Mouse (Mus musculus) layer of hippocampus, adult 9-11 months (tissue): ENCODE results near the gene Sult2b1.
A peak's percentile ranks its signal among the peaks of the same experiment; 100 is the strongest.

Experiments used
- DNase-seq: peaks from one replicate; pipeline ENCODE4 v3.0.0; 2022

The Sult2b1 gene

DNA sequence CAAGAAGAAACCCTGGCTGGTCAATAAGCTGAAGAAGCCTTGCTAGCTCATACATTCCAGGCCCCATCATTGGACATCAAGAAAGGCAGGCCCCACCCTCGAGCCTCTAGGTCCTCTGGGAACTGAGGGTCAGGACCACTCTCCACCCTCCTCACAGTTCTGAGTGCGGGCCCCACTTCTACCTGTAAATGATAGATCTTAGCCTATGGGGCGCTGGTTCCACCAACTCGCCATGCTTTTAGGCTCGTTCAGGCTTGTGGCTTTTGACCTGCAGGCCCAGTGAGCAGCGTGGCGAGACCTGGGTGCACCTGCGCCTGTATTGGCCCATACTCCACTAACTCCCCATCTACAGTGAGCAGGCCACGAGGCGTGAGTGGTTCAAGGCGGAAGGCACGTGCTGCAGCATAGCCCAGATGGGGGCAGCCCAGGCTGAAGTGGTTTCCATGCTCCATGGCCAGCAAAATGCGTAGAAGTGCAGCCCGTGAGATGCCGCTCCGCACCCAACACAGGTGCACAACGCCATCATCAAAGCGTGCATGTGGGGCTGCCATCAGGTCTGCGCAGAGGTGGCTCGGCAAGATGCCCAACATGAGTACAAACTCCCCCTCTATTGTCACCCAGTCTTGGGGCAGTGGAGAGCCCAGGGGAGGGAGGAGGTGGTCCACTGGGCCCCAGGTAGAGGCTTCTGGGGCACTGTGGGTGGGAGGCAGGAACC is 73.8 kb downstream of the Sult2b1 start:
- DNase-seq: no peak

DNA sequence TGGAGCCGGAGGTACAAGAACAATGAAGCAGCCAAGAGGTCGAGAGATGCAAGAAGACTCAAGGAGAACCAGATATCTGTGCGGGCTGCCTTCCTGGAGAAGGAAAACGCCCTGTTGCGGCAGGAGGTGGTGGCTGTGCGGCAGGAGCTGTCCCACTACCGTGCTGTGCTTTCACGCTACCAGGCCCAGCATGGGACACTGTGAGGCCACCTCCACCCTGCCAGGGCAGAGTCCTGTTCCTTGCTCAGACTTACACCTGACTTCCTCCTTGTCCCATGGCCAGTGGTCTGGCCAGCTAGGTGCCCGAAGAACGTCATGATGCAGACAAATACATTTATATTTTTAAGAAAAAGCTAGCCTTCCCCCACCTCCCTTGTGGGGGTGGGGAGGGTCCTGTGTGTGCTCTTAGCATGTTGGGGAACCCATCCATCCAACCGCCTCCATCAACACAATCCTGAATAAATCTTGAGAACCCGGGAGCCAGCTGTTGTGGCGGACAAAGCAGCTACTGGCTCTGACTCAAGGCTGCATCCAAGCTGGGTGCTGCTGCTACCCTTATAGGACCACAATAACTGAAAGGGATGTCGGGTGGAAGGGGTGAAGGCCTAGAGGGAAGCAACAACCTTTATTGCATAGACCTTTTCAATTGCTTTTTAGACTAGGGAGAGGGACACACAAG is 74.7 kb downstream of the Sult2b1 start:
- no peak for DNase-seq

DNA sequence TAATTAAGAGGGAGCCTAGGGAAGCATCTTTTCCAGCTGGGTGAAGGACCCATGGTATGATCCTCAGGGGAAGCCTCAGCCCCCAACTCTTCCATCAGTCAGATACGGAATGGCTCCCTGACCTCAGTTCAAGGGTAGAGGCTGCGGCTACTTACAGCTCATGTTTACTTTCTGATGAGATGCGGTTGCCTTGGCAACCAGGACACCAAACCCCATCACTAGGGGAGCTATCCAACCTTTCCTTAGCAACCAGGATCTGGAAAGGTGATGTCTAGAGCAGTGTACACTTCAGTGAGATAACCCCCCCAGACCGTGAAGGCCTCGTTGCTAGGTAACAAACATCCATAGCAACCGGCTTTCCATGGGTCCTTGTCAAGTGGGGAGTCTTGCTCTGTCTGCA is 75.4 kb downstream of the Sult2b1 start:
- peak; percentile 54 for DNase-seq

DNA sequence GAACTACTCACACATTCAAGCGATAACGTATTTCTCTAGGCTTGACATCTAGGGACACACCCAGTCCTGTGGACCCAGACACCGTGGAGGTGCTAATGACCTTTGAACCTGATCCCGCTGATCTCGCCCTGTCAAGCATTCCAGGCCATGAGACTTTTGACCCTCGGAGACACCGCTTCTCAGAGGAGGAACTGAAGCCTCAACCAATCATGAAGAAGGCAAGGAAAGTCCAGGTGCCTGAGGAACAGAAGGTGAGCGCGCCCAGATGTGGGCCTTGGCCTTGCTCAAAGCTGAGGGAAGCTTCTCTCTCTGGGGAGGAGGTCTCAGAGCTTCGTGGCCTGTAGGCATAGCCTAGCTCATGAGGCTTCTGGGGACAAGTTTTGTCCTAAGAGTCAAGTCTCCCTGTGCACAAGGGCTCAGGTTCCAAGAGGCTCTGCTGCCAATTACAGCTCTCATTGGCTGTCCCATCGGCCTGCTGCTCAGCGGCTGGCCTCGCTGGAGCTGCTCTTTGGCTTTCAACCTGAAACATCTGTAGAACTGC is 76.2 kb downstream of the Sult2b1 start:
- no peak for DNase-seq

DNA sequence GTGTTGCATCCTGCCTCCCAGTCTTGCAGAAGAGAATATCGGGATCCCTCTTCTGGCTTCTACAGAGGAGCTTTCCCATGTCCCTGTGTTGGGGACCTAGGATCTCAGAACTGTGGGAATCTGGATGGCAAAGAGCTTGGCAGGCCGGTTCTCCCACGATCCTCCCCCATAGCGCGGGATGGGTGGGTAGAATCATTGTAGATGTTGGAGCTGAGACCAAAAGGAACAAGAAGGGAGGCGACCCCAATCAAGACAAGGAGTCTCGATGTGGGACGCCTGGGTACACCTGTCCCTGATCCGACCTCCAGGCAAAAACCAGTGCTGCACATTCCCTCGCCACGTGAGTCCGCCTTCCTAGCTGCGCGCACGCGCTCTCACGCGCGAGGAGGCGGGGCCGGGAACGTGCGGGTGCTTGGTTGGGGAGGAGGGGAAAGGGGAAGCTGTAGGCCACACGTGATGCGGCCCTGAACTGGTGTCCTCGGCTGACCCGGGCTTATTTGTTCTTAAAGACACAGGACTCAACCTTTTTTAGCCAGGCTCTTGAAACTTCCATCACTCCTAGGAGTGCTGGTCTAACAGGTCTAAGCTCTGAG is 77.0 kb downstream of the Sult2b1 start:
- peak; percentile 96 for DNase-seq

DNA sequence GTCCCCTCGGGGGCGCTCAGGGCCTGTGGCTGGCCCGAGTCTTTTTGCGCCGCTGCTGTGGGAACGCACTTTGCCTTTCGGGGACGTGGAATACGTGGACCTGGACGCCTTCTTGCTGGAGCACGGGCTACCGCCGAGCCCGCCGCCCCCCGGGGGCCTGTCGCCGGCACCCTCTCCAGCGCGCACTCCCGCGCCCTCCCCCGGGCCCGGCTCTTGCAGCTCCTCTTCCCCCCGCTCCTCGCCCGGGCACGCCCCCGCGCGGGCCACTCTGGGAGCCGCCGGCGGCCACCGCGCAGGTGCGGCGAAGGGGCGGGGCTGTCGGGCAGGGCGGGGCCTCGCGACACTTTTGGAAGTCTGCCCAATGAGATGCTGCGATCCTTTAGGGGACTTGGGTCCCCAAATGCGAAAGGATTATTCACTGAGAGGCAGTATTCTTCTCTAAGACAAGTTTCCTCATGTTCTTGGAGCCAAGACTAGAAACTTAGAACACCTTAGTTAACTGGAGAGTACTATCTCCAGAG is 77.7 kb downstream of the Sult2b1 start:
- peak; percentile 89 for DNase-seq

DNA sequence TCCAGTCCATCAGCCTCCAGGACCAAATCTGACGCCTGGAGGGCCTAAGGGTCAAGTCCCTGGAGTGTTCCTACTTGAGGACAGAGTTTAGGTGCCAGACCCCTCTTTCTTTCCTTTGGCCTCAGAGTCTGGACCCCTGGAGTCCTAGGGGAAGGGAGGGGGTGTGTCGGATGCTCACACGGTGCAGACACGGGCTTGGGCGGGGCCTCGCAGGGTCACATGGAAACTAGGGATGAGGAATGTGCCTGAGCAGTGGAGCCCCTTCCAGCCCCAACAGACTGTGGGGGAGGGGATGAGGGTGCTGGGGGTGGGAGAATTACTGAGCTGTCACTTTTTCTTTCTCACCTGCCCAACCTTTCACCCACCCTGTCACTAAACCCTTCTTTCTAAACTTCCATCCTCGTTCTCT is 78.6 kb downstream of the Sult2b1 start:
- DNase-seq: peak; percentile 92

DNA sequence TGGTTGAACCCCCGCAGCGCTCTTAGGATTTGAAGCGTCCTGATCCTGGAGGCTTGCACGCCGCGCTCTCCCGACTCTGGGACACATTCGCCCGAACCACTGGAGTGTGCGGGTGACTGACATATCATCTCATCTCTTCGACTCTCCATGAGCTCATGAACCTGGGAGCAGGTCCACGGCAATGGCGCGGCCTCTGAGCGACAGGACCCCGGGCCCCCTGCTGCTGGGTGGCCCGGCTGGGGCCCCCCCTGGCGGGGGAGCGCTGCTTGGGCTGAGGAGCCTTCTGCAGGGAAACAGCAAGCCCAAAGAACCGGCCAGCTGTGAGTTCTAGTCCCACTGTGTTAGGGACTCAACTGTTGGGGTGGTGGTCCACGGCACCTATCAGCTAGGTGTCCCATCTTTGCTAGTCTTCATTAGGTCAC is 79.0 kb downstream of the Sult2b1 start:
- peak; percentile 55 for DNase-seq

DNA sequence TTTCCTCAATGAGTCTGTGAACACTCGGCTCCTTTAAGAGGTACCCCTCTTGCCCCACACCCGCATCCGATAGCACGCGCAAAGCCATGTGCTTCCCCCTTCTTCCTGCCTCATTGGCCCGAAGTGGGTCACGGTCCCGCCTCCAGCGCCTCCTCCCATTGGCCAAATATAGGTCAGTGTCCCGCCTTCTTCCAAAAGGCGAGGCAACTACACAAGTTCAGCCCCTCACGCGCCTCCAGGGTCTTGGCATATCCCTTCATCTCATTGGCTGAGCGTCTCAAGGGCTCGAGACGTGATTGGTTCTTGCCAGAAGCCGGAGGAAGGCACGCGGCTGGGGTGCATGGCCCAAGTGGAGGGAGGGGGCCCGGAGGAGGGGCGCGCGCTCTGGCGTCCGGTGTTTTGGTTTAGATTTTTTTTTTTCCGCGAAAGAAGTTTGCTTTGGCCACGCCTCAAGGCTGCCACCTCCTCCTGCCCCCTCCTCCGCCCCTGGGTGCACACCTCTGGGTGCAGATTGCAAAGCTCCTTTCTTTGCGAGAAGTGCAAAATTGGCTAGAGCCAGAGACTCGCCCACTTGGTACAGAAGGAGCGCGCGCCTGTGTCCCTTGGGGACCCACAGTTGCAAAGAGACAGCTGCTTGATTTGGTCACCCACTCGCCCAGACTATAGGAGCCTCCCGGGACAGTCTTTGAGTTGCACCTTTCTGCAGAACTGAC is 79.6 kb downstream of the Sult2b1 start, which contains the start of gene Dbp:
TSS of gene Dbp (plus strand) at position 359 of the 713 bp plus-strand sequence.
- DNase-seq: peak; percentile 100

DNA sequence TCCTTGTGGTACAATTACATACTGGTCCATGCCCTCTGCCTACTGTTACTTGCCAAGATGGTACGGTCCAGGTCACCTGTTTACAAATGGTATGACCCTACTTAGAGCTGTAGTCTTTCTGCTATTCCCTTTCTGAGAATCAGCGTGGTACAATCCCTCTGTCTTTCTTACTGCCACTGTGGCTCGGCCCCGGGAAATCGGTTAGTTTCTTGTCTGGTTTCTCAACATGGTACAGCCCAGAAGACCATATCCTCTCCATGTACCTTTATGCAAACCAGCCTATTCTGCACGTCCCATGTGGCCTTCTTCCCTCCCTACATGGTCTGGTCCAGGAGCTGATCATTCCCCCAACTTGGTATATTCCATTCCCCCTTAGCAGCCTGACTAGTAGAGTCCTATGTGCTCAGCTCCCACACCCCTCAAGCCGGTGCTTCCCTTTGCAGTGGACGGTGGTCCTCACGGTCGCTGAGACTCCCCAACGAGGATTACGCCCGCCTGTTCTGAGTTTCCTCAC is 80.4 kb downstream of the Sult2b1 start:
- DNase-seq: peak; percentile 91

DNA sequence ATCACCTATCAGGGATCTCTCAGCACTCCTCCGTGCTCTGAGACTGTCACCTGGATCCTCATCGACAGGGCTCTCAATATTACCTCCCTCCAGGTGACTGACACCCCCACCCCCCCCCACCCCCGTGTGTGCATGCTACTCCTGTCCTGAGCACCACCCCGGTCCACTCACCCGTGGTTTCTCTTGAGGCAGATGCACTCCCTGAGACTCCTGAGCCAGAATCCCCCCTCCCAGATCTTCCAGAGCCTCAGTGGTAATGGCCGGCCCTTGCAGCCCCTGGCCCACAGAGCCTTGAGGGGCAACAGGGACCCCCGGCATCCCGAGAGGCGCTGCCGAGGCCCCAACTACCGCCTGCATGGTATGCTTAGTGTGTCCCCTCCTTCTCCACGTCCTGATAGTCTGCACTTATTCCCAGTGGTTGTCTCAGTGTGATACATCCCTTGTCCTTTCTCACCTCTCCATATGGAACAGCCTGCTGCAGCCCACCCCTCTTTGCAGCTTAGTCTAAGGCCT is 80.9 kb downstream of the Sult2b1 start:
- peak; percentile 63 for DNase-seq

DNA sequence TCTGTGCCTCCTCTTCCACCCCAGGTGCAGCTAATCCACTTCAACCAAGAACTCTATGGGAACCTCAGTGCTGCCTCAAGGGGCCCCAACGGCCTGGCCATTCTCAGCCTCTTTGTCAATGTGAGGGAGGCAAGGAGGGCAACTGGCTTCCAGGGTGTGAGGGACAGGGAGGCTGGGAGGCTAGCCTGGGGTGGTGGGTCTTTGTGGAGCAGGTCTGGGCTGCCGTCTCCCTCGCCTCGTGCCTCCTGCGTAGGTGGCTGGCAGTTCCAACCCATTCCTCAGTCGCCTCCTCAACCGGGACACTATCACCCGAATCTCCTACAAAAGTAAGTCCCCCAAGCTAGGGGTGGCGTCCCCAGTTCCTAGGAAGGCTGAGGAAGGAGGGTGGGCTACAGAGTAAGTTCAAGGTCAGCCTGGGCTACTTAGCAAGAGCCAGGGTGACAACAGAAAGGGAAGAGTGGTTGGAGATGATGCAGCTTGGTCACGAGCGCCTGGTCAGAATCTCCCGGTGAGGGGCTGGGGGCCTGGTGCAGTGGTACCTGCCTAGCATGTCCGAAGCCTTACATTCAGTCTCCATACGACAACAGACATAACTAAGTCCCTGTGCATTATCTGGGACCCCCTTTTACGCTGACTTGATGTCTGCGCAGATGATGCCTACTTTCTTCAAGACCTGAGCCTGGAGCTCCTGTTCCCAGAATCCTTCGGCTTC is 81.5 kb downstream of the Sult2b1 start:
- no peak for DNase-seq

DNA sequence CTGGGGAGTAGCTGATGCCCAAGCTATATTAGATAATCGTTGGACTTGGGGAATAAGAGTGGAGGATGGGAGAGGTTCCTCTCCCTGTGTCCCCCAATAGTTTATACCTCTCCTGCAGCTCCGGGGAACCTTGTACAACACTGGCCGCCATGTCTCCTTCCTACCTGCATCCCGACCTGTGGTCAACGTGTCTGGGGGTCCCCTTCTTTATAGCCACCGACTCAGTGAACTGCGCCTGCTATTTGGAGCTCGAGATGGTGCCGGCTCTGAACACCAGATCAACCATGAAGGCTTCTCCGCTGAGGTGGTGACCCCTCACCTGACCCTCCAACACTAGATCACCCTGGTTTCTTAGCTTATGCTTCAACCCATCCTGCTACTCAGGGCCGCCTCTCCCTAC is 82.2 kb downstream of the Sult2b1 start:
- no peak for DNase-seq

DNA sequence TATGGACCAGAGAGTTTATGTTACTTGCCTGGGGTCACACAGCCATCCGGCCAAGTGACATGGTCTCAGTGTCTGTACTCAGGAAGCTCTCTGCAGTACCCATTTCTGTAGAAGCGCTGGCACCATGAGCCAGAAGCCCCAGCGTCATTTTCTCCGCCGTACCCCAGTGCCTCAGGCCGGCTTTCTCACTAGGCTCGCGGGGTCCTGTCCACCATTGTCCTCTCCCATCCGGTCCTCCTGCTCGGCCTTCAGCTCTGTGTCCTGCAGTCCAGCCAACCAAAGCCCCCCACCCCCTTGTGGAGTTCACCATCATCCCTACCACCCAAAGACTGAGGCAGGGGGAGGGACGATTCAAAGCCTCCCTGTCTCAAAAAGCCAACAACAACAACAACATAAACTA is 82.9 kb downstream of the Sult2b1 start:
- no peak for DNase-seq

DNA sequence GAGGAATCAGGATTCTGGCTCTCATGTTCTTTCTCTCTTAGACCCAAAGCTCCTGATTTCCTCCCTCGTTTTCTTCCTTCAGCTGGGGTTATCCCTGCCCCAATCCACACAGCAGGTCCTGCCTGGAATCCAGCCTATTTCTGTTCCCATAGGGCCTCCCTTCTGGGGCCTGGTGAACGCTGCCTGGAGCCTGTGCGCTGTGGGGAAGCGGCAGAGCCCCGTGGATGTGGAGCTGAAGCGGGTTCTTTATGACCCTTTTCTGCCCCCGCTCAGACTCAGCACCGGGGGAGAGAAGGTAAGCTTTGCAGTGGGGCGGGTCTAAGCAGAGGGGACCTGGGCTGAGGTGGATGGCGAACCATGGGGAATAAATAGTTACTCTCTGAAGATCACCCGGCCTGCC is 83.4 kb downstream of the Sult2b1 start:
- DNase-seq: no peak

DNA sequence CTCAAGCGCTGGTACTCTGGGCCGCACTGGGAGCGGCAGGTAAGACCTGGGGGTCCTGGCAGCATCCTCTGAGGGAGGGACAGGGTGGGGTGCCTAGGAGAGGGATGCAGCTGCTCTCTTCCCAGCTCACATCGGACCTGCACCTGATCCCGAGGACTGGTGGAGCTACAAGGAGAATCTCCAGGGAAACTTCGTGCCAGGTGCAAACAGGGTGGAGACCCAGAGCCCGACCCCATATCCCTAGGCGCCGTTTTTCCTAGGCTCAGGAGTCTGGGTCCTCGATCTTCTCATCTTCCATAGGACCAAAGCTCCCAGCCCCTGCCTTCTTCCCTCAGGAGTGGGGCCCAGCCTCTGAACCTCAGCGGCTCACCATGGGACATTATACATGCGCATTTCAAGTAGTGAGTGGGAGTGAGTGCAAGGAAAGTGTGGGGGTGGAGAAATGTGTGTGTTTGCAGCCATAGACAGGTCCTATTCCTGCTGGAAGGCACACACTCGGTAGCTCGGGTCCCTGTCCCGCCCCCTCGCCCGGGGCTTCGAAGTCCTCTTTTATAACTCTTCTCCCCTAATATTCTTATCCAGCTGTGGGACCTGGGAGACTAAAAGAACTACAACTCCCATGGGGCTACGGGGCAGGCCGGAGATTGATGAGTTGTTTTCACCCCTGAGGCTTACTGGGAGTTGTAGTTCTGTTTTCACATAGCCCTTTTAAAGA is 84.0 kb downstream of the Sult2b1 start:
- DNase-seq: peak; percentile 85

DNA sequence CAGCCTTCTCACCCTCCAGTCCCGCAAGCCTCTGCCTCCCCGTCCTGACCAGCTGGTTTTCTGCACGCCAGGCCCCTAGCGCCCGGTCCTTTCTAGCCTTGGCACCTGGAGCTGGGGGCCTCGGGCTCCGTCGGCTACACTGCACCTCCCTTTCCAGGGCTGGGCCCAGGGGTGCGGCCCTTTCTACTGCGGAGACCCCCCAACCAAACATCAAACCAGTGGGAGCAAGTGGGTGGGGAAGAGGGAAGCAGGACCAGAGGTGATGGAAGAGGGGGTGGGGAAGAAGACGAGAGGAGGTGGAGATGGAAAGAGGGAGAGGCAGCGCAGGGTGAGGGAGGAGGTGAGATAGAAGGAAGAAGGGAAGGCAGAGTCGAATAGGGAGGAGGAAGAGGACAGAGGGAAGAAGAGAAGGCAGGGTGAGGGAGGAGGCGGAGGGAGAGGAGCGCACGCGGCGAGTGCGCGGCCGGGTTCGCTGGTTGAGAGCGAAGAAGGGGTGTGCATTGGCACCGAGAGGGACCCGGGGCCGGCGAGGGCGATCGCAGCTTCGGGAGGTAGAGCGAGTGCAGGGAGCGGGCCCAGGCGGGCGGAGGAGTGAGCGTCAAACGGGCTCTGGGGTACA is 84.8 kb downstream of the Sult2b1 start, which contains the start of gene Car11:
TSS of gene Car11 (plus strand) at position 321 of the 619 bp plus-strand sequence.
- no peak for DNase-seq

DNA sequence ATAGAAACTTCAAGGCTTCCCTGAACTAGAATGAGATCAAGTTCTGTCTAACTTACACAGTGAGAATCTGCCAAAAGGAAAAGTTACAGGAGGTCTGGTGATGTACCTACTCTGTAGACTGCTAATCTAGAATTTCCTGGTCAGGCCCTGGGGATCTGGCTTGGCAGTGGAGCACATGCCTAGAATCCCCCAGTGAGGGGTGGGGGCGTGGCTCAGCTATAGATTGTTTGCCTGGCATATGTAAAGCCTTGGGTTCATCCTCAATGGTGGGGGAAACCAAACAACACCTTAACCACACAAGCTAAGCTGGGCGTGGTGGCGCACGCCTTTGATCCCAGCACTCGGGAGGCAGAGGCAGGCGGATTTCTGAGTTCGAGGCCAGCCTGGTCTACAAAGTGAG is 86.6 kb downstream of the Sult2b1 start:
- DNase-seq: no peak

DNA sequence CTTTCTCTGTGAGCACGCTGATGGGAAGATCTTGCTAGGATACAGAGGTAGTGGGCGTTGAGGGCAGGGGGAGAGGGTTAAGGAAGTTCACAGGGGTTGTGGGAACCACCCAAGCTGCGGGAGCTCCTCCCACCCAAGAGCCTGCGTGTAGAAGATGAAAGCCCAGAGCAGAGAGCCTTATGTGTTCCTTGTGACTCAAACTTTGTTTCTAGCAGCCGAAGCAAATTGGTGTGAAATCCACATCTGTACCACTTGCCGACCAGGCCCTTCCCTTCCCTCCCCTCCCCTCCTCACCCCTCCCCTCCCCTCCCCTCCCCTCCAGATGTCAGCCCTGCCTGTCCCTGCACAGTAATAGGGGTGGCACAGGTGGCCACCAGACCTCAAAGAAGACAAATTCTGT is 89.4 kb downstream of the Sult2b1 start:
- DNase-seq: no peak

DNA sequence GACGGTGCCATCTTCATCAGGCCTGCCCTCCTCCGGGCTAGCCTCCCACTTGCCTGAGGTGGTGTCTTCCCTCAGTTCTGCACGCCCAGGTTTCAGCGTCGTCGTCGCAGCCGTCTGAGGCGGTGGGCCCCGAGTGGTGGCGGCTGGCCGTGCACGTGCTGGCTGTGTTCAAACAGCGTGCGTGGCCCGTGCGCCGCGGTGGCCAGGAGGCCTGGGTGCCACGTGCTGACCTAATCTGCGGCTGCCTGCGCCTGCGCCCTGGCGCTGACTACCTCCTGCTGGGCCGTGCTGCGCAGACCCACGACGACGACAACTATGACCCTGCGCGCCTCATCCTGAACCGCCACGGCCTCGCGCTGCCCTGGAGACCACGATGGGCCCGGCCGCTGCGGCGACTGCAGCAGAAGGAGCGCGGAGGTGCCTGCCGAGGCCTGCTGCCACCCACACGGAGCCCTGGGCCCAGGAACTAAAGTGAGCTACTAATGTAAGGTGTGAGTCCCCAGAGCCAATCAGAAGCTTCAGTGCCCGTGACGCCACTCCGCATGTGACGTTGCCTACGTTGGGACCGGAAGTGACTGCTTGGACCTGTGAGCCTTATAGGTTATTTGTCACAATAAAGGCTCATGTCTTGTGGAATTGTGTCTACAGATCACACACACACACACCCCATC is 90.4 kb downstream of the Sult2b1 start, which contains the start of gene Sec1:
TSS of gene Sec1 (minus strand) at position 482 of the 671 bp plus-strand sequence.
- no peak for DNase-seq
